Mouse (Mus musculus) cortical plate, adult 2 months (tissue): ENCODE measurements around the gene Gm5901. TPM values are rescaled to one million over a fixed set of nuclear protein-coding genes. Genes with fewer than 3 reads are reported as not detected.
"Not testable (repeated sequence)": the region's sequence is repeated elsewhere in the genome, so short reads cannot be mapped to it uniquely, and the experiment has no call there.

Experiments
- H3K27ac ChIP-seq: fragments of 200-500 bp; 2 replicates; pipeline ENCODE4 v1.5.1; 2012; ENCODE audit warnings: low read length, control low read depth, inconsistent platforms; ENCODE audit not compliant: insufficient read depth
- H3K4me1 ChIP-seq: fragments of 200-500 bp; 2 replicates; pipeline ENCODE4 v1.6.1; 2011; ENCODE audit warnings: low read length; ENCODE audit not compliant: control insufficient read depth, insufficient read depth
- H3K4me3 ChIP-seq: fragments of 200-500 bp; 2 replicates; pipeline ENCODE4 v1.5.1; 2011; ENCODE audit warnings: mild to moderate bottlenecking, low read length, control low read depth; ENCODE audit not compliant: insufficient read depth
- CTCF ChIP-seq: fragments of 200-500 bp; IDR thresholded peaks from 2 replicates; pipeline ENCODE4 v1.5.1; 2011; ENCODE audit warnings: mild to moderate bottlenecking, control low read depth, low read length; ENCODE audit not compliant: insufficient read depth; ENCODE audit errors: extremely low read depth
- POLR2A ChIP-seq: fragments of 200-500 bp; IDR thresholded peaks from 2 replicates; pipeline ENCODE4 v1.6.1; 2011; ENCODE audit warnings: mild to moderate bottlenecking, low read length, control low read depth; ENCODE audit not compliant: insufficient read depth; ENCODE audit errors: extremely low read depth
- polyA plus RNA-seq: library from polyadenylated mRNA; depleted of rRNA; stranded (reverse); fragments of >200 nt; gene quantifications from 2 replicates; pipeline ENCODE4 v1.2.3, GENCODE M21; 2012

Gm5901 gene
- polyA plus RNA-seq, 1 experiment: not detected

DNA sequence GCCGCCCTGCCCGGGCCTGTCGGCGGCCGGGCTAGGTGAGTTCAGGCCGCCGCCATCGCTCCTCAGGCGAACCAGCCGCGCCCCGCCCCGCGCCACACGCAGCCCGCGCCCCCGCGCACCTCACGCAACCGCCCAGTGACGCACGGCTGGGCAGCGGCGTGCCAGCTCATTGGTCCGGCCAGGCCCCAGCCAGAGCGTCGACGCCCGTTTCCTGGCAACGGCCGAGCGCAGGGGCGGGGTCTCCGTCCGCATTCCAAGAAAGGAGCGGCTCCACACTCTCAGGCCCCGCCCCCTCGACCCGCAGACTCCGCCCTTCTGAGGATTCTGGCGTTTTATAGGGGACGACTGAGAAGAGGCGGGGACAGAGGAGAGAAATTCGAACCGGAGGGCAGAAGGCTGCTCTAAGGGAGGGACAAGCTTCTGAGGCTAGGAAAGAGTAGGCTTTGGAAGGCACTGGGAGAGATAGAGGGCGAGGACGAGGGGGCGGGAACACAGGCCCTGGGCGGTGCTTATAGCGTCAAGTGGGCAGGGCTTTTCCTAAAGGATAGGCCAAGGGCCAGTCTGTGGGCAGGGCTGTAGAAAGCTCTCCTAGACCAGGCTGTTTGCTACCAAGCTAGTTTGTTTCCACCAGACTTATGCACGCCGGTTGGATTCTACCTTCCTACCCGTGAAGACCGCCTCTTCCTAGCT, 25.2 kb downstream of the Gm5901 start, which contains the start of gene Fam160a2:
TSS of gene Fam160a2 (minus strand) at position 120 of the 690 bp plus-strand sequence.
- peak within 1 kb of the TSS; percentile 50 for H3K4me3 ChIP-seq
- H3K27ac ChIP-seq: peak within 1 kb of the TSS; percentile 82
- no peak for TF ChIP-seq CTCF
- TF ChIP-seq POLR2A: peak; percentile 93
- peaks cover 2% of the 10 kb centered on the region; the same call in 1 of the 2 replicates for H3K4me1 ChIP-seq

DNA sequence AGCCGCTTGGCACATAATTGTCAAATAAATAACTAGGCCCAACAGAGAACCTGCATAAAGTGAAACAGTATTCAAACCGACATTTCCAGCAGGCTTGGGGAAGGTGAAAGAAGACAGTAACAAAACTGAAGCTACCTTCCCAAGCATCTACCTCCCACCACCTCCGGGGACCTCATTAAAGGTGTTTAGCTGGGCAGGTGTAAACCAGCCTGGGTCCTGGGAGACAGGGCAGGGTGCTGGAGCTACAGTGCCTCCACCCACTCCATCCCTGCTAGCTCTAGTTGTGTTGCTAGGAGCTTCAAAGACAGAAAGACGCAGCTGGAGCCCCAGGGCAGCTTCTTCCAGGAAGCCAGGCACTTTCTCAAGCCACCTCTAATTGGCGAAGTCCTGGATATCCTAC, 29.4 kb downstream of the Gm5901 start, which contains the start of gene Cnga4:
TSS of gene Cnga4 (plus strand) at position 301 of the 400 bp plus-strand sequence.
- H3K27ac ChIP-seq: no peak within 1 kb of the TSS
- no peak within 1 kb of the TSS for H3K4me3 ChIP-seq
- no peaks in the 10 kb centered on the region for H3K4me1 ChIP-seq
- TF ChIP-seq CTCF (no peak), POLR2A (no peak)

GRCm38 (mm10) chr7:105406322-105406721, 31.5 kb downstream of the Gm5901 start:
- TF ChIP-seq CTCF (no peak), POLR2A (no peak)
- Histone ChIP-seq H3K4me3 (no peak overlapping the region), H3K27ac (no peak overlapping the region), H3K4me1 (no peaks in the 10 kb centered on the region)

GRCm38 (mm10) chr7:105411874-105412632, 37.2 kb downstream of the Gm5901 start:
- not testable (repeated sequence) for H3K4me1 ChIP-seq, H3K4me3 ChIP-seq, H3K27ac ChIP-seq
- TF ChIP-seq CTCF: peak; percentile 70

- no peak overlapping the region for H3K4me3 ChIP-seq
- peaks cover 8% of the 10 kb centered on the region; the same call in 1 of the 2 replicates for H3K4me1 ChIP-seq
- TF ChIP-seq POLR2A: no peak
- no peak for TF ChIP-seq CTCF
- H3K27ac ChIP-seq: no peak overlapping the region
Observed at GRCm38 (mm10) chr7:105414385-105414784, 39.5 kb downstream of the Gm5901 start.

DNA sequence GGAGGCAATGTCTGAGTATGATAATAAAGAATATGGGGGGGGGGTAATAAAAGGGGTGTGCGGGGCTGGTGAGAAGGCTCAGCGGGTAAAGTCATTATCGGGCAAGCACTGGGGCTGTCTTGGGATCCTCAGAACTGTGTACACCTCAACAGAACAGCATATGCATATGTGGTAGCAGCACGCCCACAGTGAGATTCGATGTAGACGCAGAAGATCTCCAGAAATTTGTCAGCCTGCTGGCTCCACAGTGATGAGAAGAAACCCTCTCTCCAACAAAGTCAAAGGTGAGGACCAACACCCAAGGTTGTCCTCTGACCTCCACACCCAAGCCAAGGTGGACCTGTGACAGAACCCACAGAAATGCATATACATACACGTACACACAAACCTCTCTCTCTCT, 41.7 kb downstream of the Gm5901 start:
- H3K4me3 ChIP-seq: no peak overlapping the region
- TF ChIP-seq CTCF (no peak), POLR2A (no peak)
- H3K27ac ChIP-seq: peak overlapping the region; percentile 34; the same call in 1 of the 2 replicates
- peaks cover 8% of the 10 kb centered on the region; the same call in 1 of the 2 replicates for H3K4me1 ChIP-seq

DNA sequence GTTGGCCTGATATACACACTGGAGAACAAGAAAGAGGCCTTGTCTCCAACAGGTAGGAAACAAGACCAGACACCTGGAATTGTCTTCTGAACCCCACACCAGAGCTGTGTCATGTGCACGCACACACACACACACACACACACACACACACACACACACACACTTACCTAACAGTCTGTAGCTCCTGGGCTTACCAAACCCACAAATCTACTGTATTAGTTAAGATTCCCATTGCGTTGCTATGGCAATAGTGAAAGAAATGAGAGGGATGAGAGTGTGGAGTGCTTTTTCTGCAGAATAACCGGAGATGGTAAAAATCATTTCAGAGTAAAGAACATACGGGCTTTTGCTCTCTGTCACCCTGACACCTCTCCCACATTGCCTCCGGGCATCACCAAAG, 43.3 kb downstream of the Gm5901 start:
- no peak overlapping the region for H3K4me3 ChIP-seq
- no peak for TF ChIP-seq CTCF
- TF ChIP-seq POLR2A: no peak
- peak overlapping the region; percentile 17; the same call in 1 of the 2 replicates for H3K27ac ChIP-seq
- peaks cover 8% of the 10 kb centered on the region; the same call in 1 of the 2 replicates for H3K4me1 ChIP-seq

DNA sequence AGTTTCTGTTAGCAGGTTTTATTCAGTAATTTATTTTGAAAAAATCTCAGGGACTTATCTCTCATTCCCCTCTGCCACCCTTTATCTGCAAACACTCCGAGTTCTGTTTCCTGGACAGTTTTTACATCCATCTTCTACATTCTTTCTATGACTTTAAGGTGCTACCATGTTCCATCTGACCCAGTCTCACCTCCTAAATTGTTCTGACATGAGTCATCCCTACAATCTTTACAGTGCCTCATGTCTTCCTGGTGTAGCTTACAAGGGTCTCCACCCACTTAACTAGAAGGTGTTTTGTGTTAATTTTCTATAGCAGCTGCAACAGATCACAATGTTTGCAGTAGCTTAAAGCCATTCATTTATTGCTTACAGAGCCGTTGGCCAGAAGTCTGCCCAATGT, 46.1 kb downstream of the Gm5901 start:
- no peak overlapping the region for H3K27ac ChIP-seq
- peaks cover 7% of the 10 kb centered on the region; the same call in 1 of the 2 replicates for H3K4me1 ChIP-seq
- no peak overlapping the region for H3K4me3 ChIP-seq
- TF ChIP-seq POLR2A (no peak), CTCF (no peak)

DNA sequence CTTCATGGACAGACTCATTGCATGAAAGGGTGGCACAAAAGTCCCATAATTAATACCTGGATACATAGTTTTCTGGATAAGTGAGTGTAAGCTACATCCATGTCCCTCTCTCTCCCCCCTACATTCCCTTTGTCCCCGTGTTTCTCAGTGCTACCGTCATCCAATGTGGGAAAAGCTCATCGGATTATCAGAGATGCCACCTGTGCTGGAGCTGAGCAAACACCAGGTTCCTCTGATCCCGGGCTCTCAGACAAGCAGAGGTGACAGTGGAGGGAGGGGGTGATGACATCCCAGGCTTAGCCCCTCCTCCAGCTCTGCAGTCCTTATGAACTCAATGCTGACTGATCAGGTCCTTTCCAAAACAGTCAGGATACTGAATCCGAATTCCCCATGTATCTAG, 49.5 kb downstream of the Gm5901 start:
- no peak overlapping the region for H3K4me3 ChIP-seq
- peaks cover 1% of the 10 kb centered on the region; the same call in 1 of the 2 replicates for H3K4me1 ChIP-seq
- no peak overlapping the region for H3K27ac ChIP-seq
- TF ChIP-seq CTCF (no peak), POLR2A (no peak)

- Histone ChIP-seq H3K4me1 (peaks cover 5% of the 10 kb centered on the region), H3K4me3 (peak within 1 kb of the TSS; percentile 88), H3K27ac (peak within 1 kb of the TSS; percentile 87)
- TF ChIP-seq POLR2A (no peak; the same call in 1 of the 2 replicates), CTCF (no peak)
Observed at GRCm38 (mm10) chr7:105425424-105426043, 50.7 kb downstream of the Gm5901 start, which contains the start of gene Cckbr. Gene Cckbr (plus strand): TSS chr7:105425731.
